21 mouse cellular contexts compared by ENCODE assay signal in genomic region chr16:89848179-89848578, GRCm38 (mm10).
DNase-seq lines count a peak whose midpoint lies in the region; ATAC-seq lines count a peak whose summit lies in the region.
"Had no signal": no experiment of that assay in that cellular context is flagged by ENCODE, and none has a peak within 500 bp of the region (broad histone marks: within the 10 kb centered on the region; RNA-seq: fewer than 3 reads in every experiment).

No protein-coding gene starts in this region.

- H3K4me2 ChIP-seq in liver, embryonic 16.5 days (ENCODE audit: low read depth, low read length) = no peak overlapping the region
- no peak overlapping the region for H3K4me2 ChIP-seq in liver, embryonic 12.5 days
- H3K4me2 ChIP-seq: lung, embryonic 14.5 days; midbrain, embryonic 13.5 days had no signal

- WGBS in liver, embryonic 16.5 days (ENCODE audit: insufficient replicate concordance) = 58% methylated on average over 3 of the region's 3 CpGs
- WGBS in liver, embryonic 12.5 days (ENCODE audit: insufficient replicate concordance) = 77% methylated on average over 3 of the region's 3 CpGs

- no peaks in the 10 kb centered on the region for H3K27me3 ChIP-seq in liver, embryonic 16.5 days (ENCODE audit: control insufficient read depth, insufficient read depth, low read depth, low read length)
- no peaks in the 10 kb centered on the region for H3K27me3 ChIP-seq in liver, embryonic 12.5 days (replicated peaks)
- H3K27me3 ChIP-seq: midbrain, embryonic 13.5 days had no signal

- H3K9ac ChIP-seq in liver, embryonic 16.5 days (ENCODE audit: low read depth, low read length) = no peak overlapping the region
- no peak overlapping the region for H3K9ac ChIP-seq in liver, embryonic 12.5 days
- H3K9ac ChIP-seq: lung, embryonic 14.5 days; midbrain, embryonic 13.5 days had no signal

- peak overlapping the region; percentile 54; the same call in 1 of the 2 replicates for H3K27ac ChIP-seq in liver, embryonic 16.5 days (ENCODE audit: low read length)
- H3K27ac ChIP-seq in liver, embryonic 12.5 days = no peak overlapping the region
- peak overlapping the region; percentile 44 for H3K27ac ChIP-seq in brown adipose tissue, adult 24 weeks (replicated peaks; ENCODE audit: low read depth, low read length)
- H3K27ac ChIP-seq: heart, embryonic 10.5 days; midbrain, embryonic 13.5 days had no signal

- H3K4me3 ChIP-seq in liver, embryonic 16.5 days (ENCODE audit: low read depth, low read length) = no peak overlapping the region
- no peak overlapping the region for H3K4me3 ChIP-seq in liver, embryonic 12.5 days
- H3K4me3 ChIP-seq in brown adipose tissue, adult 24 weeks (ENCODE audit: insufficient read depth, low read depth, low read length) = no peak overlapping the region
- H3K4me3 ChIP-seq: heart, embryonic 10.5 days; midbrain, embryonic 13.5 days had no signal

- no peak for ATAC-seq in liver, embryonic 16.5 days (ENCODE audit: low read depth)
- no peak for ATAC-seq in liver, embryonic 12.5 days
- ATAC-seq in monocyte, adult 5-6 weeks (replicated peaks; ENCODE audit: insufficient number of reproducible peaks, low FRiP score, low TSS enrichment, poor library complexity, severe bottlenecking) = peak; percentile 27
- no peak for ATAC-seq in erythroid progenitor cell, adult 5-6 weeks (replicated peaks; ENCODE audit: low FRiP score, poor library complexity, severe bottlenecking)
- ATAC-seq: midbrain, embryonic 13.5 days had no signal

- no peaks in the 10 kb centered on the region for H3K4me1 ChIP-seq in liver, embryonic 16.5 days (ENCODE audit: control insufficient read depth, low read depth, low read length)
- no peaks in the 10 kb centered on the region for H3K4me1 ChIP-seq in liver, embryonic 12.5 days
- H3K4me1 ChIP-seq in brown adipose tissue, adult 24 weeks (ENCODE audit: control insufficient read depth, insufficient read depth, insufficient read length, low read length) = no peaks in the 10 kb centered on the region
- H3K4me1 ChIP-seq: heart, embryonic 10.5 days had no signal

- no peaks in the 10 kb centered on the region for H3K36me3 ChIP-seq in liver, embryonic 16.5 days (ENCODE audit: control insufficient read depth, insufficient read depth)
- peaks cover 5% of the 10 kb centered on the region for H3K36me3 ChIP-seq in liver, embryonic 12.5 days

- no peaks in the 10 kb centered on the region for H3K9me3 ChIP-seq in liver, embryonic 16.5 days (replicated peaks; ENCODE audit: control insufficient read depth, low read length)
- H3K9me3 ChIP-seq in liver, embryonic 12.5 days (replicated peaks) = no peaks in the 10 kb centered on the region
- H3K9me3 ChIP-seq: heart, embryonic 10.5 days; midbrain, embryonic 13.5 days had no signal

- DNase-seq in R1 (ENCODE audit: low read depth, low spot score) = peak; percentile 47
- DNase-seq in right cerebral cortex, postnatal 4 days = no peak
- no peak for DNase-seq in layer of hippocampus, adult 11-12 months (ENCODE audit: low spot score)
- DNase-seq: adrenal gland, adult 2 months; cerebellum, adult 11-12 months; cerebellum, postnatal 14 days; embryo, embryonic 11 days; gastrocnemius, postnatal 36 days; kidney, adult 8-10 months; liver; lung, embryonic 14.5 days; spleen, adult 18-20 months; thymus, adult 18-20 months; thymus, postnatal 4 days had no signal
